Mouse (Mus musculus) cerebellum, adult 11 months (tissue): ENCODE data around the gene Mier1.

Experiments
- DNase-seq: peaks from one replicate; pipeline ENCODE4 v3.0.0; 2022

The Mier1 gene

GRCm38 (mm10) chr4:103171256-103171655, 57.1 kb downstream of the Mier1 start:
- no peak for DNase-seq

GRCm38 (mm10) chr4:103173507-103173906, 59.3 kb downstream of the Mier1 start:
- no peak for DNase-seq

GRCm38 (mm10) chr4:103174001-103174400, 59.8 kb downstream of the Mier1 start:
- no peak for DNase-seq

- DNase-seq, result no peak
Measured at GRCm38 (mm10) chr4:103177681-103178080, 63.5 kb downstream of the Mier1 start.

GRCm38 (mm10) chr4:103178635-103179318, 64.6 kb downstream of the Mier1 start:
- peak; percentile 6 for DNase-seq

- DNase-seq, result no peak
Measured at GRCm38 (mm10) chr4:103179581-103179980, 65.4 kb downstream of the Mier1 start.

GRCm38 (mm10) chr4:103180300-103180888, 66.2 kb downstream of the Mier1 start:
- no peak for DNase-seq

- DNase-seq, result no peak
Measured at GRCm38 (mm10) chr4:103188786-103189640, 74.8 kb downstream of the Mier1 start.

- no peak for DNase-seq
Measured at GRCm38 (mm10) chr4:103192421-103192820, 78.2 kb downstream of the Mier1 start.

GRCm38 (mm10) chr4:103197401-103197800, 83.2 kb downstream of the Mier1 start:
- no peak for DNase-seq

GRCm38 (mm10) chr4:103199086-103199485, 84.9 kb downstream of the Mier1 start:
- no peak for DNase-seq

GRCm38 (mm10) chr4:103200046-103200445, 85.9 kb downstream of the Mier1 start:
- DNase-seq, result no peak

GRCm38 (mm10) chr4:103203646-103204045, 89.5 kb downstream of the Mier1 start:
- DNase-seq, result no peak

- DNase-seq, result no peak
Measured at GRCm38 (mm10) chr4:103208553-103208952, 94.4 kb downstream of the Mier1 start.

GRCm38 (mm10) chr4:103213859-103214497, 99.8 kb downstream of the Mier1 start:
- no peak for DNase-seq

- DNase-seq, result peak; percentile 65
Measured at GRCm38 (mm10) chr4:103214498-103214924, 100.3 kb downstream of the Mier1 start.
